Mouse (Mus musculus) liver, embryonic 13.5 days (tissue): ENCODE data around the gene Ssr1. TPM values are rescaled to one million over a fixed set of nuclear protein-coding genes. Genes with fewer than 3 reads are reported as not detected.
A peak's percentile ranks its signal among the peaks of the same experiment; 100 is the strongest.

Experiments
- ATAC-seq: fragments of 200-750 bp; cut with Nextera tagmentation; 2 replicates; pipeline ENCODE4 v1.8.0; 2017; ENCODE audit warnings: low read depth, mild to moderate bottlenecking, moderate number of reproducible peaks, moderate library complexity
- DNase-seq: peaks from one replicate; pipeline ENCODE4 v3.0.0; 2022
- H3K27ac ChIP-seq: fragments of 300-500 bp; sonication (generic); 2 replicates; pipeline ENCODE4 v1.5.1; 2015; ENCODE audit warnings: moderate library complexity, mild to moderate bottlenecking, inconsistent platforms
- H3K27me3 ChIP-seq: fragments of 300-500 bp; sonication (generic); 2 replicates; pipeline ENCODE4 v1.6.1; 2015; ENCODE audit warnings: mild to moderate bottlenecking, inconsistent platforms
- H3K36me3 ChIP-seq: fragments of 300-500 bp; sonication (generic); 2 replicates; pipeline ENCODE4 v1.6.1; 2015; ENCODE audit warnings: mild to moderate bottlenecking, inconsistent platforms
- H3K4me1 ChIP-seq: fragments of 300-500 bp; sonication (generic); replicated peaks from 2 replicates; pipeline ENCODE4 v1.6.1; 2015; ENCODE audit warnings: inconsistent platforms
- H3K4me2 ChIP-seq: fragments of 300-500 bp; sonication (generic); 2 replicates; pipeline ENCODE4 v1.6.1; 2015; ENCODE audit warnings: inconsistent platforms, mild to moderate bottlenecking, moderate library complexity
- H3K4me3 ChIP-seq: fragments of 300-500 bp; sonication (generic); replicated peaks from 2 replicates; pipeline ENCODE4 v1.5.1; 2015; ENCODE audit warnings: mild to moderate bottlenecking, inconsistent platforms
- H3K9ac ChIP-seq: fragments of 300-500 bp; sonication (generic); 2 replicates; pipeline ENCODE4 v1.6.1; 2015; ENCODE audit warnings: mild to moderate bottlenecking, inconsistent platforms
- H3K9me3 ChIP-seq: fragments of 300-500 bp; sonication (generic); replicated peaks from 2 replicates; pipeline ENCODE4 v1.6.1; 2016; ENCODE audit warnings: inconsistent platforms
- WGBS: fragments of 180-500 bp; shearing (Covaris S2); methylation state at CpG from one replicate; pipeline ENCODE4 v1.1.7; 2015; ENCODE audit not compliant: insufficient replicate concordance; 5-methylcytosine and 5-hydroxymethylcytosine counted together
- polyA plus RNA-seq: library from polyadenylated mRNA; unstranded; fragments of >200 nt; fragmentation: Nextera tagmentation; extraction: Ambion mirVana; gene quantifications from 2 replicates; pipeline ENCODE4 v1.2.1, GENCODE M21; 2015

Gene Ssr1
- polyA plus RNA-seq, 1 experiment from 2014 or later, result 93.6 TPM

DNA sequence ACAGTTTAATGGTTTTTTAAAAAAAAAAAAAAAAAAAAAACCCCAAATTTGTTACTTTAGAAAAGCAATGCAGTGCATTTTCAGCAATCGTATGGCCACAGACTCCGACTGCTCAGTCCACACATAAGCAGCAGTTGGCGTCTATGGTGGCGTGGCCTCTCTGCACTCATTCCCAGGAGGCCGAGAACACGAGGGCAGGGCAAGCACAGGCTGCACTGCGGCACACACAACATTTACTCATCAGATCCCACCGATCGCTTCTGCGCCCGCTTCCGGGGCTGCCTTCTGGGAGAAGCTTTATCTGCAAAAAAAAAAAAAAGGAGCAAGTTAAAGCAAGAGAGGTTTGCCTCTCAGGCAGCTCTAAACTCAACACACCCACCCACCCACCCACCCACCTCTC, 14.5 kb downstream of the Ssr1 start:
- H3K4me2 ChIP-seq, result no peak overlapping the region
- 88% methylated on average over 12 of the region's 12 CpGs for WGBS
- H3K9ac ChIP-seq, result no peak overlapping the region
- H3K4me1 ChIP-seq, result peaks cover 4% of the 10 kb centered on the region; the same call in 1 of the 2 replicates
- no peak overlapping the region for H3K4me3 ChIP-seq
- DNase-seq, result no peak
- no peaks in the 10 kb centered on the region for H3K9me3 ChIP-seq
- no peaks in the 10 kb centered on the region for H3K27me3 ChIP-seq
- ATAC-seq, result no peak
- peaks cover 92% of the 10 kb centered on the region for H3K36me3 ChIP-seq
- no peak overlapping the region for H3K27ac ChIP-seq

GRCm38 (mm10) chr13:37974731-37975130, 19.3 kb downstream of the Ssr1 start:
- ATAC-seq (no peak), DNase-seq (no peak)
- H3K4me1 ChIP-seq, result peaks cover 19% of the 10 kb centered on the region
- H3K9ac ChIP-seq, result no peak overlapping the region
- no peak overlapping the region for H3K27ac ChIP-seq
- no peaks in the 10 kb centered on the region for H3K27me3 ChIP-seq
- WGBS, result 81% methylated on average over 5 of the region's 5 CpGs
- no peaks in the 10 kb centered on the region for H3K9me3 ChIP-seq
- H3K4me3 ChIP-seq, result no peak overlapping the region
- H3K4me2 ChIP-seq, result no peak overlapping the region
- peaks cover 52% of the 10 kb centered on the region for H3K36me3 ChIP-seq

GRCm38 (mm10) chr13:37974036-37974435, 20.0 kb downstream of the Ssr1 start:
- WGBS, result 86% methylated on average over 6 of the region's 6 CpGs
- Histone ChIP-seq H3K27me3 (no peaks in the 10 kb centered on the region), H3K4me1 (peaks cover 21% of the 10 kb centered on the region), H3K4me2 (no peak overlapping the region), H3K27ac (no peak overlapping the region; the same call in 1 of the 2 replicates), H3K4me3 (no peak overlapping the region), H3K36me3 (peaks cover 45% of the 10 kb centered on the region), H3K9ac (no peak overlapping the region), H3K9me3 (no peaks in the 10 kb centered on the region)
- ATAC-seq (no peak), DNase-seq (no peak)

- 0 out of 2 replicates have a peak, but pooled peaks have one; percentile 23 for ATAC-seq
- Histone ChIP-seq H3K9me3 (no peaks in the 10 kb centered on the region), H3K27me3 (no peaks in the 10 kb centered on the region), H3K4me1 (peaks cover 37% of the 10 kb centered on the region), H3K4me3 (no peak overlapping the region), H3K27ac (peak overlapping the region; percentile 62; the same call in 1 of the 2 replicates), H3K4me2 (no peak overlapping the region), H3K9ac (no peak overlapping the region), H3K36me3 (peaks cover 18% of the 10 kb centered on the region; the same call in 1 of the 2 replicates)
- 65% methylated on average over 11 of the region's 11 CpGs for WGBS
- DNase-seq, result no peak
Observed at GRCm38 (mm10) chr13:37970887-37971530, 23.0 kb downstream of the Ssr1 start.

DNA sequence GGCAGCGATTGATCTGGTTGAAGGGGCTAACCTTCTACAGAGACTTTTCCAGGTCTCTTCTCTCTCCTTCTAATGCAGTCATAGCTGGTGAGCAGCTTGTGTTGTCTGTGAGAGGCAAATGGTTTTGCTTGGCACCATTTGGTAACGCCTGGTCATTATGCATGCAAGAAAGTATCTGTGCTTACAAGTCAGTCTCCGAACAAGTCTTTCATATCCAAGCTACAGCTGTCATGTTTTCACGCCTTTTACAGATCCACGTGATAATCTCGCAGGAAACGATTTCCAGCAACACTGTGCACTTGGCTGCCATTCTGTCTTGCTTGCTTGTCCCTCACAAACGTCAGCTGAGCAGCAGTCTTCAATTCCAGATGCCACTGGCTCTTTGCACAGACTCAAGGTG, 24.0 kb downstream of the Ssr1 start:
- Histone ChIP-seq H3K9me3 (no peaks in the 10 kb centered on the region), H3K4me2 (no peak overlapping the region), H3K36me3 (peaks cover 8% of the 10 kb centered on the region; the same call in 1 of the 2 replicates), H3K27me3 (no peaks in the 10 kb centered on the region), H3K4me1 (peaks cover 47% of the 10 kb centered on the region), H3K9ac (no peak overlapping the region), H3K27ac (no peak overlapping the region), H3K4me3 (no peak overlapping the region)
- DNase-seq, result no peak
- ATAC-seq, result no peak
- WGBS, result 51% methylated on average over 8 of the region's 8 CpGs

DNA sequence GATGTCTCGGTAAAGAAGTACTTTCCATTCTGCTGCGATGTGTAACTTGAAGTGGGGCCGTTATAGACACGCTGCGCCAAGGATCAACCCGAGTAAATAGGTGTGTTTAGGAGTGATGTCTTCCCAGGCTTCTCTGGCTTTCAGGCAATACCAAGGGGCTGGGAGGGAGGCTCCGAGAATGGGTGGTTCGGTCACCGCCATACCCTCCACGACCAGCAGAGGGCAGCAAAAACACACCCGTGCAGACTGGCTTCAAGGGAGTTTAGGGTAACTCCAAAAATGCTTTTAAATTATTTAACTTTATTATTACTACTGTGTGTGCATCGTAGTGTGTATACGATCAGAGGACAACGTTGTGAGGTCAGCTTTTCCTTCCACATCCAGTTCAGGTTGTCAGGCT, 24.7 kb downstream of the Ssr1 start:
- Histone ChIP-seq H3K36me3 (peaks cover 5% of the 10 kb centered on the region; the same call in 1 of the 2 replicates), H3K27me3 (no peaks in the 10 kb centered on the region), H3K4me1 (peaks cover 48% of the 10 kb centered on the region), H3K9me3 (no peaks in the 10 kb centered on the region), H3K4me2 (no peak overlapping the region), H3K9ac (no peak overlapping the region), H3K4me3 (no peak overlapping the region), H3K27ac (no peak overlapping the region)
- DNase-seq, result peak; percentile 71
- ATAC-seq, result no peak
- WGBS, result 7% methylated on average over 14 of the region's 14 CpGs

GRCm38 (mm10) chr13:37967565-37967964, 26.5 kb downstream of the Ssr1 start:
- WGBS, result 66% methylated on average over 10 of the region's 10 CpGs
- Histone ChIP-seq H3K9me3 (no peaks in the 10 kb centered on the region), H3K4me1 (peaks cover 60% of the 10 kb centered on the region)

GRCm38 (mm10) chr13:37967052-37967437, 27.0 kb downstream of the Ssr1 start:
- ATAC-seq, result no peak
- peaks cover 65% of the 10 kb centered on the region for H3K4me1 ChIP-seq
- no peak overlapping the region for H3K27ac ChIP-seq
- H3K36me3 ChIP-seq, result no peaks in the 10 kb centered on the region
- no peak overlapping the region; the same call in 1 of the 2 replicates for H3K9ac ChIP-seq
- H3K4me2 ChIP-seq, result no peak overlapping the region
- WGBS, result 78% methylated on average over 12 of the region's 12 CpGs
- no peak overlapping the region for H3K4me3 ChIP-seq
- DNase-seq, result no peak
- no peaks in the 10 kb centered on the region for H3K27me3 ChIP-seq
- H3K9me3 ChIP-seq, result no peaks in the 10 kb centered on the region

More at GRCm38 (mm10) chr13:37967565-37967964, 26.5 kb downstream of the Ssr1 start:
- Histone ChIP-seq H3K27ac (no peak overlapping the region), H3K9ac (no peak overlapping the region), H3K4me2 (no peak overlapping the region), H3K4me3 (no peak overlapping the region), H3K27me3 (no peaks in the 10 kb centered on the region), H3K36me3 (no peaks in the 10 kb centered on the region; the same call in 1 of the 2 replicates)
- DNase-seq (no peak), ATAC-seq (no peak)

GRCm38 (mm10) chr13:37966256-37967051, 27.6 kb downstream of the Ssr1 start:
- ATAC-seq (no peak), DNase-seq (no peak)
- 74% methylated on average over 15 of the region's 15 CpGs for WGBS
- H3K9me3 ChIP-seq, result no peaks in the 10 kb centered on the region
- H3K4me2 ChIP-seq, result peak overlapping the region; percentile 77
- H3K9ac ChIP-seq, result peak overlapping the region; percentile 68; the same call in 1 of the 2 replicates
- peaks cover 65% of the 10 kb centered on the region for H3K4me1 ChIP-seq
- H3K4me3 ChIP-seq, result no peak overlapping the region
- H3K27ac ChIP-seq, result peak overlapping the region; percentile 83
- H3K27me3 ChIP-seq, result no peaks in the 10 kb centered on the region
- H3K36me3 ChIP-seq, result no peaks in the 10 kb centered on the region

GRCm38 (mm10) chr13:37965126-37965914, 28.7 kb downstream of the Ssr1 start:
- Histone ChIP-seq H3K27ac (peak overlapping the region; percentile 83), H3K4me3 (peak overlapping the region; percentile 33), H3K4me1 (peaks cover 68% of the 10 kb centered on the region), H3K36me3 (no peaks in the 10 kb centered on the region), H3K27me3 (no peaks in the 10 kb centered on the region), H3K9me3 (no peaks in the 10 kb centered on the region), H3K4me2 (peak overlapping the region; percentile 77), H3K9ac (peak overlapping the region; percentile 68)
- ATAC-seq, result peak; percentile 94
- DNase-seq, result peak; percentile 84
- WGBS, result 14% methylated on average over 17 of the region's 17 CpGs
